Mouse (Mus musculus) stomach, embryonic 16.5 days (tissue): ENCODE data around the gene Def6. TPM values are rescaled to one million over a fixed set of nuclear protein-coding genes. Genes with fewer than 3 reads are reported as not detected.
A peak's percentile ranks its signal among the peaks of the same experiment; 100 is the strongest.

Experiments
- ATAC-seq: fragments of 200-750 bp; cut with Nextera tagmentation; 2 replicates; pipeline ENCODE4 v1.8.0; 2017; ENCODE audit warnings: moderate number of reproducible peaks, moderate TSS enrichment; ENCODE audit not compliant: insufficient read depth, low FRiP score
- H3K27ac ChIP-seq: fragments of 300-500 bp; sonication (generic); 2 replicates; pipeline ENCODE4 v1.5.1; 2014; ENCODE audit warnings: low read length
- H3K27me3 ChIP-seq: fragments of 300-500 bp; sonication (generic); 2 replicates; pipeline ENCODE4 v1.6.1; 2014; ENCODE audit warnings: low read length, control low read depth, mixed read lengths; ENCODE audit not compliant: control insufficient read depth, insufficient read depth
- H3K36me3 ChIP-seq: fragments of 300-500 bp; sonication (generic); 2 replicates; pipeline ENCODE4 v1.6.1; 2014; ENCODE audit warnings: low read length; ENCODE audit not compliant: control insufficient read depth, insufficient read depth
- H3K4me1 ChIP-seq: fragments of 300-500 bp; sonication (generic); 2 replicates; pipeline ENCODE4 v1.6.1; 2014; ENCODE audit warnings: low read length, control low read depth, mixed read lengths; ENCODE audit not compliant: control insufficient read depth, insufficient read depth
- H3K4me2 ChIP-seq: fragments of 300-500 bp; sonication (generic); 2 replicates; pipeline ENCODE4 v1.6.1; 2014; ENCODE audit warnings: low read depth, low read length, mixed read lengths
- H3K4me3 ChIP-seq: fragments of 300-500 bp; sonication (generic); replicated peaks from 2 replicates; pipeline ENCODE4 v1.5.1; 2014; ENCODE audit warnings: mild to moderate bottlenecking, low read length
- H3K9ac ChIP-seq: fragments of 300-500 bp; sonication (generic); 2 replicates; pipeline ENCODE4 v1.6.1; 2014; ENCODE audit warnings: low read length
- H3K9me3 ChIP-seq: fragments of 300-500 bp; sonication (generic); replicated peaks from 2 replicates; pipeline ENCODE4 v1.6.1; 2016; ENCODE audit warnings: low read length, control low read depth; ENCODE audit not compliant: control insufficient read depth
- WGBS: fragments of 180-500 bp; shearing (Covaris S2); extraction: QIAGEN DNeasy Blood & Tissue Kit; methylation state at CpG from one replicate; pipeline ENCODE4 v1.1.7; 2014; 5-methylcytosine and 5-hydroxymethylcytosine counted together
- polyA plus RNA-seq: library from polyadenylated mRNA; unstranded; fragments of >200 nt; fragmentation: Nextera tagmentation; extraction: Ambion mirVana; gene quantifications from 2 replicates; pipeline ENCODE4 v1.2.1, GENCODE M21; 2015

Gene Def6
- polyA plus RNA-seq, 1 experiment from 2014 or later: 8.8 TPM

DNA sequence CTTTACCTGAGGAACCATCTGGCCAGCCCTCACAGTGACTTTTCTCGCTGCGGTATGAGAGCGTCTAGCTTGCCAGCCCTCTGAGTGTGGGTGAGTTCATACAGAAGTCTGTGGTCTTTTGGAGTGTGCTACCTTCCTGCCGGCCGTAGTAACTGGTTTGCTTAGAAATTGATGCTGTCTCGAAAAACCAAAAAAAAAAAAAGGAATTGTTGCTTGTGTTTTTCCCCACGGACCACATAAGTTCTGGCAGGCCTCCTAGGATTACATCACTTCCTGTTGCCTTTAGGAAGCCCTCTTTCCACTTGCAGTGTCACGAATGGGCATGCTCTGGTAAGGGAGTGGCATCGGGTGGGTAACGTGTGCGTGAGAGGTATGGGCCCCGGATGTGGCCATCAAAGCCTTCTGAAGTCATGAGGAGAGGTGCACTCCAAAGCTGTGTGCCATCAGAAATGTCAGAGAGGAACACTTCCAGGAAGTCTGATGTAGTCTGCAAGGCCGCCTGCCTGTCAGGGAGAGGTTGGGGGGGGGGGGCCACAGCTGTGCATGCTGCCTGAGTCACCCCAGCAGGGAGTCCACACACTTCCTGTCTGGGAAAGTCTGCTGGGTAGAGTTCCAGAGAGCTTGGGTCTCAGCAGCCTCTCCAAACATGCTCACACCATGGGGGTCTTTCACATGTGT lies 49.2 kb downstream of the Def6 start:
- Histone ChIP-seq H3K27ac (peak overlapping the region; percentile 84), H3K4me1 (peaks cover 29% of the 10 kb centered on the region), H3K4me2 (peak overlapping the region; percentile 38), H3K9ac (peak overlapping the region; percentile 36; the same call in 1 of the 2 replicates), H3K4me3 (no peak overlapping the region), H3K36me3 (no peaks in the 10 kb centered on the region; the same call in 1 of the 2 replicates), H3K9me3 (peaks cover 10% of the 10 kb centered on the region; the same call in 1 of the 2 replicates), H3K27me3 (no peaks in the 10 kb centered on the region)
- WGBS: 37% methylated on average over 13 of the region's 13 CpGs
- ATAC-seq: peak; percentile 61

DNA sequence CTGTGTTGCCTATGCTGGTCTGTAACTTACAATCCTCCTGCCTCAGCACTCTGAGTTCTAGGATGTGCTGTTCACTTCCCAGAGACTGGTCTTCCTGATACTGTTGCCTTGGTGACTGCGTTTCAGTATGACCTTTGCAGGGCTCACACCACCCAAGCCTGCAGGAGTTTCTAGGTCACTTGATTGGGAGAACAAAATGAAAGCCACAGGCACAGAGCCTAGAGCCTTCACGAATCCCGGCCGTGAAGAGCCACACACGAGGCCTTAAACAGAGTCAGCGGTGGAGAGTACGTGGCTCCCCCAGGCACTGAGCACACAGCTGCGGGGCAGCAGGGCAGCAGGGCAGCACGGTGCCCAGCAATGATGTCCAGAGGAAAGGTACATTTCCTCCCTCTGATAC lies 50.7 kb downstream of the Def6 start:
- Histone ChIP-seq H3K27ac (no peak overlapping the region), H3K9me3 (peaks cover 10% of the 10 kb centered on the region; the same call in 1 of the 2 replicates), H3K4me1 (peaks cover 24% of the 10 kb centered on the region), H3K27me3 (no peaks in the 10 kb centered on the region), H3K9ac (no peak overlapping the region), H3K36me3 (no peaks in the 10 kb centered on the region; the same call in 1 of the 2 replicates), H3K4me3 (no peak overlapping the region), H3K4me2 (no peak overlapping the region)
- 90% methylated on average over 9 of the region's 9 CpGs for WGBS
- ATAC-seq: no peak

DNA sequence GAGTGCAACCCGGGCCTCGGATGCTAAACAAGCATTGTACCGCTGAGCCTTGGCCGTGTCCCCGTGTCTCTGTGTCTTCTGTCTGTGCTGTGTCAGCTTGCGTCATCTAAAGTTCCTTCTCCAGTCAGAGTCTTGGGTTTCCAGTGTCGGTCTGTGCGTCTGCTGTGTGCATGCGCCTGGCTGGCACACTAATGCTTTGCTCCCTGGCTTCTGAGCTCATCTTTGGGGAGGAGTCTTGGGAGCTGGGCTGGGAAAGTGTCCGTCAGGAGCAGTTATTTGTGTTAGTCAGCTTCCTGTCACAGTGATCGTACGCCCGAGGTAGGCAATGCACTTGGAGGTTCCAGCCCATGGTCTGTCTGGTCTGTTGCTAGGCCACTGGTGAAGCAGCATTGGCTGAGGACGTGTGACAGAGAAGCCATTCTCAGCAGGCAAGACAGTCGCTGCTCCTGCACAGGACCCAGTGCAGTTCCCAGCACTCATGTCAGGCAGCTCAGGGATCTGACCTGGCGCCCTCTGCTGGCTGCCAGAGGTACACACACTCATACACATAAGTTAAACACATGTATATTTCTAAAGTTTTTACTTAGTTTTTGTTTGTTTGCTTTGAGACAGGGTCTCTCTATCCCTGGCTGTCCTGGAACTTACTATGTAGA lies 52.4 kb downstream of the Def6 start:
- no peak for ATAC-seq
- Histone ChIP-seq H3K27ac (no peak overlapping the region), H3K36me3 (no peaks in the 10 kb centered on the region; the same call in 1 of the 2 replicates), H3K9ac (no peak overlapping the region), H3K4me1 (peaks cover 36% of the 10 kb centered on the region), H3K4me3 (no peak overlapping the region), H3K27me3 (no peaks in the 10 kb centered on the region), H3K9me3 (peaks cover 10% of the 10 kb centered on the region; the same call in 1 of the 2 replicates), H3K4me2 (no peak overlapping the region)
- 80% methylated on average over 16 of the region's 16 CpGs for WGBS

DNA sequence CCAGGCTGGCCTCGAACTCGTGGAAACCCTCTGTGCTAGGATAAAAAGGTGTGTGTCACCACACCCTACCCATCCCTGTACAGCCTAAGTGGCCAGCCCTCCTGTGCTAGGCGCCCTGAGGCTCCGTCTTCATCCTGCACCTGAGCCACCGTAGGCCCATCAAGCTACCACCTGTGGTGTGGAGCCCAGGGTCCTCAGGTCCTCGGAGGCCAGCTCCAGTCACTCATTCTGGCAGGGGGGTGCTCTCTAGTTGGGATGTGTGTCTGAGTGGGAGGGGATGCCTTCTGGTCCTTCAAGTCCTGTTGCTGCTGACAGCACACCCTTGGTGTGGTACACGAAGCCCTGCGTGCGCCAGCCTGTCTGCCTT lies 52.9 kb downstream of the Def6 start:
- Histone ChIP-seq H3K4me2 (no peak overlapping the region), H3K9me3 (peaks cover 10% of the 10 kb centered on the region; the same call in 1 of the 2 replicates), H3K27me3 (no peaks in the 10 kb centered on the region), H3K9ac (no peak overlapping the region), H3K27ac (no peak overlapping the region), H3K36me3 (no peaks in the 10 kb centered on the region; the same call in 1 of the 2 replicates), H3K4me3 (no peak overlapping the region), H3K4me1 (peaks cover 35% of the 10 kb centered on the region)
- WGBS: 83% methylated on average over 9 of the region's 9 CpGs
- ATAC-seq: no peak

DNA sequence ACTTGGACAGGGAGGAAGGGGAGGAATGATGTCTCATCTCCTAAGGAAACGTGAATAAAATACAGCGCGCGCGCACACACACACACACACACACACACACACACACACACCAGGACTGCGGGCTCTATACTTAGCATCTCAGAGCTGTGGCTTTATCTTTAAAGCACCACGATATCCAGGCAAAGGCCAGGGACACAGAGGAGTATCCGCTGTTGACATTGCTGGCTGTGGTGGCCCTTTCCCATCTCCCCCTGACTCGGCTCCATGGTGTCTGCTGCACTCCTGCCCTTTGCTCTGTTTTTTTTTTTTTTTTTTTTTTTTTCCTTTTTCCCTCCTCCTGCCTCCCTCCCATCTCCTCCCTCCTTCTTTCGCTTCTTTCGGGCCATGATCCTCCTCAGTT lies 54.2 kb downstream of the Def6 start:
- Histone ChIP-seq H3K9ac (no peak overlapping the region), H3K9me3 (peaks cover 10% of the 10 kb centered on the region; the same call in 1 of the 2 replicates), H3K27ac (no peak overlapping the region), H3K36me3 (no peaks in the 10 kb centered on the region; the same call in 1 of the 2 replicates), H3K4me2 (no peak overlapping the region), H3K4me3 (no peak overlapping the region), H3K27me3 (no peaks in the 10 kb centered on the region), H3K4me1 (peaks cover 22% of the 10 kb centered on the region)
- no peak for ATAC-seq
- 55% methylated on average over 11 of the region's 11 CpGs for WGBS

DNA sequence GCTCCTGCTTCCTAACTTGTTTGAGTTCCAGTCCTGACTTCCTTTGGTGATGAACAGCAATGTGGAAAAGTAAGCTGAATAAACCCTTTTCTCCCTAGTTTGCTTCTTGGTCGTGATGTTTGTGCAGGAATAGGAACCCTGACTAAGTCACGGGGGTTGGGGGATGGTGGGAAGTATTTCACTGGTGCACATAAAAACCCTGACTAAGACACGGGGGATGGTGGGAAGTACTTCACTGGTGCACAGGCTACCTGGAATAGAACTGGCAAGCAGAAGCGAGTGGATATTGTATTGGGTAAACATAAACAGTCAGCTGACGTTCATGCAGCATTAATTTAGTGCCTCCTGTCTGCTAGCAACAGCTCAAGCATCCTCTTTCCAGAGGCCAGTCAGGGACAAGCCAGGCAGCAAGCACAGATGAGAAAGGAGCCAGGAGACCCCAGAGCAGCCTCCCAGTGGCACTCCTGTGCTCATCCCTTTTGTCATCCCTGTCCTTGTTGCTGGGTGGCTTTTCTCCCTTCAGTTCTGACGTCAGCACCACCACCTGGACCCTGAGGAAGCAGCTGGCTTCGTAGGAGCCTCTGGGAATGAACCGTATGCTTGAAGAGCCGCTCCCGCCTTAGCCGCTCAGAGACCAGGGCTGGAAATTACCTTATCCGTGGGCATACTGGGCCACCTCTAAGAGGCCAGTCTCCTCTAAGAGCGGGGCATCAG lies 55.8 kb downstream of the Def6 start:
- no peak for ATAC-seq
- Histone ChIP-seq H3K36me3 (no peaks in the 10 kb centered on the region; the same call in 1 of the 2 replicates), H3K27me3 (no peaks in the 10 kb centered on the region), H3K9ac (peak overlapping the region; percentile 43), H3K4me1 (peaks cover 16% of the 10 kb centered on the region), H3K27ac (no peak overlapping the region), H3K4me3 (no peak overlapping the region), H3K9me3 (peaks cover 10% of the 10 kb centered on the region; the same call in 1 of the 2 replicates), H3K4me2 (no peak overlapping the region)
- 55% methylated on average over 13 of the region's 13 CpGs for WGBS

DNA sequence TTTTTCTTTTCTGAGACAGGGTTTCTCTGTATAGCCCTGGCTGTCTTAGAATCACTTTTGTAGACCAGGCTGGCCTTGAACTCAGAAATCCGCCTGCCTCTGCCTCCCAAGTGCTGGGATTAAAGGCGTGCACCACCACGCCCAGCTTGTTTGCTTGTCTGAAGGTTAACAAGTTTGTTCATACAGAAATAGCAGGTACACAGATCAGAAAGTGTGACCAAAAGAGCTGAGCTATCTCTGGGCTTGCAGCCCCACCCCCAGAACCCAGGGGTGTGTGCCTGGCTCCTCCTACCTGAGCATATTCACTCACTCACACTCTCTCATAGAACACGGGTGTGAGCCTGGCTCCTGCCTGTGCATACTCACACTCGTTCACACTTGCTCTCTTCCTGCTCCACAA lies 59.7 kb downstream of the Def6 start:
- WGBS: 86% methylated on average over 5 of the region's 5 CpGs
- Histone ChIP-seq H3K4me2 (no peak overlapping the region), H3K4me3 (no peak overlapping the region), H3K9ac (no peak overlapping the region), H3K27me3 (no peaks in the 10 kb centered on the region), H3K36me3 (no peaks in the 10 kb centered on the region), H3K9me3 (no peaks in the 10 kb centered on the region), H3K4me1 (peaks cover 22% of the 10 kb centered on the region), H3K27ac (no peak overlapping the region)
- ATAC-seq: no peak

DNA sequence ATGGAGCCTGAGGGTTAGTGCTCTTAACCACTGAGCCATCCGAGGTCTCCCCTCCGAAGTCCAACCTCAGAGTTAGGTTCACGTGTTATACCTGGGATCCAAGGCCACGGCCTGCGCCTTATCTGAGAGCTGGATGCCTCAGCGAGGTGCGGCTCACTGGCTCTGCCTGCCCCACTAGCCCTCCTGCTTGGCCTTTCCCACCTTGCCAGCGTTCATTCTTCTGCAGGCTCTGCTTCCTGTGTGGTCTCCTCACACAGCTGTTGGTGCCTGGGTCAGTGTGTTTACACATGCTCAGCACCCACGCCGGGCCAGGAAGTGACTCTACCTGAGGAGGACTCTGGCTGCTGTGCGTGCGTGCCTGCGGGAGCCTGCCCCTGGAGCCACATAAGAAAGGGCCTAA lies 62.6 kb downstream of the Def6 start:
- Histone ChIP-seq H3K36me3 (no peaks in the 10 kb centered on the region), H3K9me3 (no peaks in the 10 kb centered on the region), H3K4me2 (no peak overlapping the region), H3K27me3 (no peaks in the 10 kb centered on the region), H3K27ac (peak overlapping the region; percentile 77), H3K4me1 (peaks cover 8% of the 10 kb centered on the region), H3K4me3 (no peak overlapping the region), H3K9ac (no peak overlapping the region)
- WGBS: 27% methylated on average over 13 of the region's 13 CpGs
- peak; percentile 67 for ATAC-seq
